In the genomic region with DNA sequence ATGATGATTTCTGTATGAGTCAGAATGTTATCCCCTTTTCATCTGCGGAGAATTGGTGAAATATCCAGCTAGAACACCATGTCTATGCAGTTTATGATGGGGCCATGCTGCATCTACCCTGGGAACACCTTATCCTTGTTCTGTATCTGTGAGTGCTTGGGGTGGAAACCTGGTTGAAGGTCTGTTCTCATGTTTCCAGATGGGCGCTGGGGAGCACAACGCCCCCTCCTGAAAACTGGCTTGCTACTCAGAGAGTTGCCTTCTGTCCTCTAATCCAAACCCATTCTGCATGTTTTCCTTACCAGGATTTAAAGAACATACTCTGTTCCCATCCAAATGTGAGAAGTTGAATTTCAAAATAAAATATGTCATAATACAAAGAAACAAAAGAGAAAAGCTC, we compare ENCODE assay signal across 19 mouse cellular contexts.
A peak's percentile ranks its signal among the peaks of the same experiment; 100 is the strongest.
DNase-seq lines count a peak whose midpoint lies in the region; ATAC-seq lines count a peak whose summit lies in the region.
"Had no signal": no experiment of that assay in that cellular context is flagged by ENCODE, and none has a peak within 500 bp of the region (broad histone marks: within the 10 kb centered on the region; RNA-seq: fewer than 3 reads in every experiment).

No protein-coding gene starts in this region.

- H3K36me3 ChIP-seq in kidney, embryonic 16.5 days (ENCODE audit: insufficient read depth, low read length): no peaks in the 10 kb centered on the region
- H3K36me3 ChIP-seq: embryonic facial prominence, embryonic 10.5 days; heart, embryonic 13.5 days; hindbrain, embryonic 15.5 days had no signal

- H3K4me1 ChIP-seq in kidney, embryonic 16.5 days (ENCODE audit: insufficient read depth, low read length): no peaks in the 10 kb centered on the region
- H3K4me1 ChIP-seq: embryonic facial prominence, embryonic 10.5 days; forebrain, embryonic 13.5 days; heart, embryonic 13.5 days; hindbrain, embryonic 15.5 days had no signal

- no peak overlapping the region for H3K4me2 ChIP-seq in kidney, embryonic 16.5 days (replicated peaks; ENCODE audit: low read depth, low read length)
- H3K4me2 ChIP-seq: forebrain, embryonic 13.5 days; heart, embryonic 13.5 days; hindbrain, embryonic 15.5 days had no signal

- H3K9ac ChIP-seq in kidney, embryonic 16.5 days (replicated peaks; ENCODE audit: low read length): no peak overlapping the region
- H3K9ac ChIP-seq: forebrain, embryonic 13.5 days; heart, embryonic 13.5 days; hindbrain, embryonic 15.5 days had no signal

- peak; percentile 47 for DNase-seq in brain, adult 2 months (ENCODE audit: low read depth, low spot score)
- peak; percentile 61 to 91 for DNase-seq in layer of hippocampus, adult 18-20 months (ENCODE audit: low spot score in 2 of 2)
- peak; percentile 85 for DNase-seq in layer of hippocampus, adult 9-11 months
- DNase-seq in layer of hippocampus, postnatal 36 days: peak; percentile 57 to 67
- DNase-seq in urinary bladder, postnatal 4 days (ENCODE audit: low spot score in 2 of 2): no peak
- DNase-seq in cerebellum, adult 18-20 months: no peak
- DNase-seq: adrenal gland, adult 2 months; cerebellum, adult 11-12 months; cerebellum, adult 9-11 months; gastrocnemius, postnatal 36 days; heart, adult 11 months; heart, postnatal 36 days had no signal

- H3K4me3 ChIP-seq in kidney, embryonic 16.5 days (ENCODE audit: low read length): no peak overlapping the region
- H3K4me3 ChIP-seq: embryonic facial prominence, embryonic 10.5 days; forebrain, embryonic 13.5 days; heart, embryonic 13.5 days; hindbrain, embryonic 15.5 days had no signal

- 85% methylated on average over 3 of the region's 3 CpGs for WGBS in kidney, embryonic 16.5 days

- H3K27ac ChIP-seq in kidney, embryonic 16.5 days (ENCODE audit: low read length): no peak overlapping the region
- H3K27ac ChIP-seq: embryonic facial prominence, embryonic 10.5 days; forebrain, embryonic 13.5 days; heart, embryonic 13.5 days; hindbrain, embryonic 15.5 days had no signal

- no peaks in the 10 kb centered on the region for H3K9me3 ChIP-seq in kidney, embryonic 16.5 days (ENCODE audit: low read length)
- H3K9me3 ChIP-seq: embryonic facial prominence, embryonic 10.5 days; forebrain, embryonic 13.5 days; heart, embryonic 13.5 days; hindbrain, embryonic 15.5 days had no signal

- ATAC-seq in kidney, embryonic 16.5 days (ENCODE audit: low FRiP score, low TSS enrichment): no peak
- ATAC-seq: forebrain, embryonic 13.5 days; Patski had no signal

- no peaks in the 10 kb centered on the region for H3K27me3 ChIP-seq in kidney, embryonic 16.5 days (ENCODE audit: insufficient read depth, low read length)
- H3K27me3 ChIP-seq: CH12.LX; forebrain, embryonic 13.5 days; heart, embryonic 13.5 days; hindbrain, embryonic 15.5 days had no signal

Comparison
In these comparisons a context has a peak if more than half of its experiments do, and no peak if none do; other contexts are left out.
1. DNase-seq: peak in brain, adult 2 months (single experiment), layer of hippocampus, adult 18-20 months (2 of 2), layer of hippocampus, adult 9-11 months (single experiment) and layer of hippocampus, postnatal 36 days (2 of 2); none in urinary bladder, postnatal 4 days (0 of 2) and cerebellum, adult 18-20 months (0 of 2).